Mouse (Mus musculus): Measurements from ENCODE around the gene Pkp1.

DNA sequence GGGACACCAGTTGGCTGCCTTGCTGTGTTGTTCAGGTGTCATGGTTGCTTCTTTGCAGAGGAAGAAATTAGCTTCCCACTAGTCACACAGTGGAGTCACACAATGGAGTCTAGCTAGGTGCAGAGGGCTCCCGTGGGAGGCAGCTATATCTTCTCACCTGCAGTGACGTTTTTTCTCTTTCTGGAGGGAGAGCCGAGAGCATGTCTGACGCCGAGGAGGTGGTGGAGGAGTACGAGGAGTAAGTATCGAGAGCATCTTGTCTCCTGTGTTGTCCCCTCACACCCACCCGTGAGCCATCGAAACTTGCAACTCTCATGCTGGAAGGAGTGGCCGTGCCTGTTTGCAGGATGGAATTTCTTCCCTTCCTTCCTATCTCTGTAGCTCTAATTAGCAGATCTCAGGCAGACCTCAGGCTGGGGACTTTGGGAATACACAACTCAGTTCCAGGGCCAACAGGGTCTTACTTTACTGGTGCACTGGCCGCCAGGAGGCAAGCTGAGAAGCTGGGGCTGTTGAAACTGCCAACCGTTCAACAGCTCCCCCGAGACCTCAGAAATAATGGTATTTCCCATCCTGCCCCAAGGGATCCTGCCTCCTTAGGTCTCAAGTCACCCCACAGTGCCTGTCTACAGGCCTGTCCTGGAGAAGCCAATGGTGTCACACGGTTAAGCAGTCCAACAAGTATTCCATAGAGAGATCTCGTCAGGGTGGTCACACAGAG is 78.2 kb downstream of the Pkp1 start:
- TF ChIP-seq GATA1 (IDR thresholded peaks at IDR 0.05; ENCODE audit: borderline replicate concordance, low read length) (no peak), CTCF (IDR thresholded peaks at IDR 0.05; ENCODE audit: low read depth, low read length) (no peak), GATA2 (IDR thresholded peaks at IDR 0.05; ENCODE audit: borderline replicate concordance, low read depth, low read length) (no peak), TAL1 (conservative IDR thresholded peaks at IDR 0.05; ENCODE audit: low read depth, low read length) (no peak)
